Mouse (Mus musculus) cerebellum, adult 11-12 months (tissue): ENCODE results near the gene Malsu1.

Source experiments
- DNase-seq: peaks from one replicate; pipeline ENCODE4 v3.0.0; 2022

The Malsu1 gene

GRCm38 (mm10) chr6:49077894-49078293 lies 4.3 kb downstream of the Malsu1 start:
- DNase-seq = no peak

GRCm38 (mm10) chr6:49079313-49079712 lies 5.7 kb downstream of the Malsu1 start:
- no peak for DNase-seq

- no peak for DNase-seq
Measured at GRCm38 (mm10) chr6:49083008-49083407, 9.4 kb downstream of the Malsu1 start.

- DNase-seq = no peak
Measured at GRCm38 (mm10) chr6:49094968-49095367, 21.4 kb downstream of the Malsu1 start.

GRCm38 (mm10) chr6:49096421-49096820 lies 22.8 kb downstream of the Malsu1 start:
- DNase-seq = peak; percentile 19

GRCm38 (mm10) chr6:49096933-49097461 lies 23.4 kb downstream of the Malsu1 start:
- peak; percentile 80 for DNase-seq

- peak; percentile 52 for DNase-seq
Measured at GRCm38 (mm10) chr6:49097596-49098110, 24.1 kb downstream of the Malsu1 start.

- DNase-seq = no peak
Measured at GRCm38 (mm10) chr6:49099086-49099485, 25.5 kb downstream of the Malsu1 start.

GRCm38 (mm10) chr6:49106746-49107500 lies 33.3 kb downstream of the Malsu1 start:
- DNase-seq = peak; percentile 46

- no peak for DNase-seq
Measured at GRCm38 (mm10) chr6:49109196-49109595, 35.6 kb downstream of the Malsu1 start.

GRCm38 (mm10) chr6:49113895-49114294 lies 40.3 kb downstream of the Malsu1 start:
- DNase-seq = no peak

GRCm38 (mm10) chr6:49114457-49114856 lies 40.9 kb downstream of the Malsu1 start:
- no peak for DNase-seq

GRCm38 (mm10) chr6:49115550-49115949 lies 42.0 kb downstream of the Malsu1 start:
- DNase-seq = no peak

GRCm38 (mm10) chr6:49116241-49116640 lies 42.6 kb downstream of the Malsu1 start:
- no peak for DNase-seq

- DNase-seq = no peak
Measured at GRCm38 (mm10) chr6:49118446-49118845, 44.9 kb downstream of the Malsu1 start.

GRCm38 (mm10) chr6:49119462-49120135 lies 46.0 kb downstream of the Malsu1 start:
- no peak for DNase-seq

GRCm38 (mm10) chr6:49120370-49120769 lies 46.8 kb downstream of the Malsu1 start:
- no peak for DNase-seq

GRCm38 (mm10) chr6:49130328-49130727 lies 56.7 kb downstream of the Malsu1 start:
- no peak for DNase-seq

GRCm38 (mm10) chr6:49131855-49132254 lies 58.3 kb downstream of the Malsu1 start:
- DNase-seq = no peak

GRCm38 (mm10) chr6:49132352-49133090 lies 58.9 kb downstream of the Malsu1 start:
- DNase-seq = no peak
